Mouse (Mus musculus) layer of hippocampus, postnatal 14 days (tissue): ENCODE measurements at regions not wholly inside any gene's neighbourhood (a gene's known extent, or its start where the extent isn't known, plus 50 kb on each side); places are given as distances from the start of the nearest gene placed in this dataset.

Experiments
- DNase-seq, 2 experiments: peaks; one replicate each; pipeline ENCODE4 v3.0.0; 2021 to 2022; ENCODE audit warnings: low spot score in 2 of 2, mixed read lengths in 1 of 2

DNA sequence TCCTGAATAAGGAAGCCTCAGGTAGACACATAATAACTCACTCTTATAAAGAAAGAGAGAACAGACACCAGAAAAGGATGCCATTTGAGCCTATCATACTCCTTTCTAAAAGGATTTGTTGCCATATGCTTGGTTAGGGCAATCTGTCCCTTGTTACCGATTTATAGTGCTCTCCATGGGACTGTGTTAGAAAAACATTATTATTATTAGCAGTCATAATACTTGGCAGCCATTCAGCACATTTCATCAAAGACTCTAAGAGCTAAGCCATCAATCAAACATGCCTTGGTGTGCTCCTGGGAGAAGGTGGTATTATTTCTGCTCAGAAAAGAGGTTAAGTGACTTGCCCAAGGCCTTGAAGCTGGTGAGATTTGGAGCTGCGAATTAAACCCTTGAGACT is 282.8 kb upstream of the Gm8797 start:
- peak in 1 of 2 experiments; percentile 11 for DNase-seq

DNA sequence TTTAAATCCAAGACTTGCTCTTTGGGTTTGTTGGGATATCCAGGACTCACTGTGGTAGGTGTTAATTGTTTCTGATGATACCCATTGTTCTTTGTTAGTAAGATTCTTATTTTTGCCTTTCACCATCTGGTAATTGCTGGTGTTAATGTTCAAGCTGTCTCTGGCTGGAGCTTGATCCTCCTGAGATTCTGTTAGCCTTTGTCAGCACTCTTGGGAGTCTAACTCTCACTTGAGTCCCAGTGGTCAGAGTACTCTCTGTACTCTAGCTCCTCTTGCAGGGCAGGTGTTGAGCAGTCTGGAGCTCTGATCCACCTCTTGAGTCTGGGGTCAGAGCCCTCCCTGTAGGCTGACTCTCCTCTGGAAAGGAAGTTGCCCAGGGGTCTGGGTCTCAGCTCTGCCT is 252.8 kb upstream of the Gm8797 start:
- no peak for DNase-seq
